ENCODE assay signal across 7 mouse cellular contexts in genomic region chr3:89764119-89764724, GRCm38 (mm10). TPM values are rescaled to one million over a fixed set of nuclear protein-coding genes. Genes with fewer than 3 reads are reported as not detected.
DNase-seq lines count a peak whose midpoint lies in the region; ATAC-seq lines count a peak whose summit lies in the region.

Gene Chrnb2 (minus strand): TSS chr3:89764632.

- no peaks in the 10 kb centered on the region for H3K36me3 ChIP-seq in intestine, embryonic 14.5 days (ENCODE audit: control insufficient read depth, insufficient read depth, low read length)
- H3K36me3 ChIP-seq in limb, embryonic 10.5 days: no peaks in the 10 kb centered on the region
- H3K36me3 ChIP-seq in midbrain, embryonic 11.5 days (ENCODE audit: control insufficient read depth, insufficient read depth, low read length): no peaks in the 10 kb centered on the region

- peak; percentile 99 for ATAC-seq in granulocyte monocyte progenitor cell, adult 5-6 weeks (replicated peaks; ENCODE audit: poor library complexity, severe bottlenecking)
- peak; percentile 93 for ATAC-seq in intestine, embryonic 14.5 days (replicated peaks; ENCODE audit: low FRiP score, low TSS enrichment, low read depth)
- peak; percentile 73 for ATAC-seq in midbrain, embryonic 11.5 days (ENCODE audit: low FRiP score)

- WGBS in intestine, embryonic 14.5 days: under 1% methylated on average over 36 of the region's 36 CpGs
- WGBS in limb, embryonic 10.5 days: under 1% methylated on average over 36 of the region's 36 CpGs
- WGBS in midbrain, embryonic 11.5 days: under 1% methylated on average over 36 of the region's 36 CpGs

- no peak within 1 kb of the TSS for H3K27ac ChIP-seq in intestine, embryonic 14.5 days (ENCODE audit: low read depth)
- no peak within 1 kb of the TSS for H3K27ac ChIP-seq in limb, embryonic 10.5 days
- peak within 1 kb of the TSS; percentile 42 for H3K27ac ChIP-seq in midbrain, embryonic 11.5 days (ENCODE audit: low read depth, low read length)

- peak within 1 kb of the TSS; percentile 21 for H3K4me3 ChIP-seq in intestine, embryonic 14.5 days (ENCODE audit: low read depth, low read length)
- H3K4me3 ChIP-seq in limb, embryonic 10.5 days: peak within 1 kb of the TSS; percentile 30
- H3K4me3 ChIP-seq in midbrain, embryonic 11.5 days (ENCODE audit: low read depth, low read length): peak within 1 kb of the TSS; percentile 44

- H3K4me2 ChIP-seq in intestine, embryonic 14.5 days (ENCODE audit: low read length): peak within 1 kb of the TSS; percentile 43
- peak within 1 kb of the TSS; percentile 44 for H3K4me2 ChIP-seq in midbrain, embryonic 11.5 days

- H3K4me1 ChIP-seq in intestine, embryonic 14.5 days (replicated peaks; ENCODE audit: control insufficient read depth, insufficient read depth, low read length): no peaks in the 10 kb centered on the region
- H3K4me1 ChIP-seq in limb, embryonic 10.5 days: peaks cover 17% of the 10 kb centered on the region
- peaks cover 5% of the 10 kb centered on the region for H3K4me1 ChIP-seq in midbrain, embryonic 11.5 days (ENCODE audit: control insufficient read depth, insufficient read depth, low read length)

- DNase-seq in adrenal gland, postnatal 36 days: peak; percentile 86 to 89
- peak; percentile 80 for DNase-seq in embryo, embryonic 11.5 days (ENCODE audit: low read depth, low spot score)
- peak; percentile 94 for DNase-seq in intestine, embryonic 14.5 days (ENCODE audit: low spot score)
- peak; percentile 93 for DNase-seq in limb, embryonic 10.5 days (ENCODE audit: low spot score)
- DNase-seq in midbrain, embryonic 11.5 days (ENCODE audit: low spot score, missing footprints): peak; percentile 98
- peak; percentile 73 for DNase-seq in right cerebral cortex, postnatal 4 days

- no peak within 1 kb of the TSS for H3K9ac ChIP-seq in intestine, embryonic 14.5 days (ENCODE audit: low read length)
- H3K9ac ChIP-seq in midbrain, embryonic 11.5 days (ENCODE audit: low read length): peak within 1 kb of the TSS; percentile 61

- peaks cover 5% of the 10 kb centered on the region; the same call in 1 of the 2 replicates for H3K27me3 ChIP-seq in intestine, embryonic 14.5 days (replicated peaks; ENCODE audit: control insufficient read depth, insufficient read depth, low read length)
- peaks cover 29% of the 10 kb centered on the region for H3K27me3 ChIP-seq in limb, embryonic 10.5 days (ENCODE audit: low read depth, poor library complexity, severe bottlenecking)
- no peaks in the 10 kb centered on the region for H3K27me3 ChIP-seq in midbrain, embryonic 11.5 days (ENCODE audit: control insufficient read depth, insufficient read depth, low read length)

- no peaks in the 10 kb centered on the region for H3K9me3 ChIP-seq in intestine, embryonic 14.5 days (ENCODE audit: control insufficient read depth, low read length)
- H3K9me3 ChIP-seq in limb, embryonic 10.5 days (replicated peaks): no peaks in the 10 kb centered on the region
- no peaks in the 10 kb centered on the region for H3K9me3 ChIP-seq in midbrain, embryonic 11.5 days (ENCODE audit: control insufficient read depth, low read length)

RNA-seq across cellular contexts. Expression of gene Chrnb2, which starts in this region (rescaled TPM):
- total RNA-seq in adrenal gland, postnatal 36 days (2021): 1 to 10 TPM; 3.3 to 3.4 TPM
- total RNA-seq in granulocyte monocyte progenitor cell, adult 5-6 weeks (2014; fragmentation: Nextera tagmentation): 0.77 TPM in 1 of 2 replicates, not detected in the other
- total RNA-seq in granulocyte monocyte progenitor cell, adult 5-6 weeks (2017): 0.39 and 0.72 TPM in 2 replicates
- 2.6 TPM in 2 replicates for polyA plus RNA-seq in intestine, embryonic 14.5 days (2014; fragmentation: Nextera tagmentation; extraction: Ambion mirVana)
- polyA plus RNA-seq in limb, embryonic 10.5 days (2016; fragmentation: Nextera tagmentation; extraction: Ambion mirVana): 0.41 and 0.56 TPM in 2 replicates
- 13.5 and 13.6 TPM in 2 replicates for polyA plus RNA-seq in midbrain, embryonic 11.5 days (2014; fragmentation: Nextera tagmentation; extraction: Ambion mirVana)

Comparison
In these comparisons a context has a peak if more than half of its experiments do, and no peak if none do; other contexts are left out.
1. Peak in ATAC-seq in granulocyte monocyte progenitor cell, adult 5-6 weeks; RNA of the gene not detected or under 1 TPM.
2. Peak in DNase-seq and H3K4me3 ChIP-seq in limb, embryonic 10.5 days; RNA of the gene not detected or under 1 TPM.